Mouse (Mus musculus) duodenum, adult 2 months (tissue): ENCODE measurements around the gene Echdc2. TPM values are rescaled to one million over a fixed set of nuclear protein-coding genes. Genes with fewer than 3 reads are reported as not detected.

ENCODE experiments used
- polyA plus RNA-seq: library from polyadenylated mRNA; depleted of rRNA; stranded (reverse); fragments of >200 nt; gene quantifications from 2 replicates; pipeline ENCODE4 v1.2.3, GENCODE M21; 2012; ENCODE audit warnings: low replicate concordance; rRNA removed

Echdc2 gene
- polyA plus RNA-seq, result 34.1 and 51.8 TPM in 2 replicates

DNA sequence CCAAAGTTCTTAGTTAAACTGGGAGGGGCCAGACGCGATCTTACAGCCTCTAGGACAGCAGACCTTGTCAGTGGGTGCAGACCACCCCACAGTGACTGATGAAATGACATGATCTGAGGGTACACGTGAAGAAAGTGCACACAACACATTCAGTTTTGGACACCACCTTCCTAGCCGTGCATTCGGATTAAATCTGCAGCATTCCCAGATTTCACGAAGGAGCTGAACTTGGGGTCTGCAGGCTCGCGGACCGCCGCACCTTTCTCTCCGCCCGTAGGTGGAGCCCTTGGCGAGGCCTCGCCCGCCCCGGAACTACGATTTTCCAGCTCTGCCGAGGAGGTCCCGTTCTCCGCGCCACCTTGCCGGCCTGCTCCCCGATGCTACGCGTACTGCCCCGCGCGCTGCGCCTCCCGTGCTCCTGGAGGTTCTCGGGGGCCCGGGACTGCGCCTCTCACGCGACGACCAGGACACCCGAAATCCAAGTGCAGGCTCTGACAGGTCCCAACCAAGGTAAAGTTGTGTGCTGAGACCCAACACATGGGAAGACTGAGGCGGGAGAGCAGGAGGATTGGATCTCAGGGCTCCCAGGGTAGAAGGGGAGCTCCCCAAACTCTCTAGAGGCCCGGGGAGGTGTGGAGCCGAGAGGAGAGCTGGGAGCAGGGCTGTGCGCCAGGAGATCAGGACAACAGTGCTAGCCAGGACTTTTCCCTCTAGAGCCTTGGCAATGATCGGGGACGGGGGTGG is at the start of gene Echdc2:
TSS of gene Echdc2 (plus strand) at position 286 of the 744 bp plus-strand sequence.

DNA sequence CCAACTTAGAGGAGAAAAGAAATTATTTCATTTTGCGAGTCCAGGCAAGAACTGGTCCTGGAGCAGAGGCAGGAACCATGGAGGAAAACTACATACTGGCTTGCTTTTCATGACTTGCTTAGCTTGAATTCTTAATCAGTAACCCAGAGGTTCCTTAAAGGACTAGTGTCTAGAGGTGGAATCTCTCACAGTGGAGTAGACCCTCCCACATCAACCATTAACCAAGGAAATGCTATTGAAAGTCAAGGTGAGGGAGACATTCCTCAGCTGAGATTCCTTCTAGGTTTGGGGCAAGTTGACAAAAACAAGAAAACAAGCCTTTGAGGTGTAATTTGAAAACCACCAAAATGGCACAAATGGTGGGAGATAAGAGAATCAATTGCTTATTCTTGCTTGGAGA is 20.4 kb upstream of the Echdc2 start, which contains the start of gene Scp2:
TSS of gene Scp2 (minus strand) at position 119 of the 400 bp plus-strand sequence.

GRCm38 (mm10) chr4:108217332-108218179 is 52.3 kb downstream of the Echdc2 start, which contains the start of gene Zyg11a:
Gene Zyg11a (minus strand): TSS chr4:108218048.

Other genes starting within 250 kb of the Echdc2 start
- gene Cpt2, start 241.8 kb upstream of the Echdc2 start, polyA plus RNA-seq, result 257 and 394 TPM in 2 replicates
- gene Slc1a7, start 197.1 kb upstream of the Echdc2 start, polyA plus RNA-seq, result 0.43 and 0.46 TPM in 2 replicates
- gene Podn, start 69.0 kb upstream of the Echdc2 start, polyA plus RNA-seq, result 29.9 and 140 TPM in 2 replicates
- 87.3 and 143 TPM in 2 replicates for gene Scp2, start 20.4 kb upstream of the Echdc2 start, polyA plus RNA-seq
- gene Zyg11a, start 52.6 kb downstream of the Echdc2 start, polyA plus RNA-seq, result 1.2 and 2.8 TPM in 2 replicates
- 2.2 and 2.4 TPM in 2 replicates for gene Zyg11b, start 135.7 kb downstream of the Echdc2 start, polyA plus RNA-seq
- gene Coa7, start 162.7 kb downstream of the Echdc2 start, polyA plus RNA-seq, result 9.7 and 12.7 TPM in 2 replicates
- gene Shisal2a, start 217.9 kb downstream of the Echdc2 start, polyA plus RNA-seq, result 0.32 TPM in 1 of 2 replicates, not detected in the other
- gene Gpx7, start 241.5 kb downstream of the Echdc2 start, polyA plus RNA-seq, result 1.6 and 4.5 TPM in 2 replicates